Mouse (Mus musculus): ENCODE data around the gene Trim7.
A peak's percentile ranks its signal among the peaks of the same experiment; 100 is the strongest.
"Not testable (repeated sequence)": the region's sequence is repeated elsewhere in the genome, so short reads cannot be mapped to it uniquely, and the experiment has no call there.

Trim7 gene

DNA sequence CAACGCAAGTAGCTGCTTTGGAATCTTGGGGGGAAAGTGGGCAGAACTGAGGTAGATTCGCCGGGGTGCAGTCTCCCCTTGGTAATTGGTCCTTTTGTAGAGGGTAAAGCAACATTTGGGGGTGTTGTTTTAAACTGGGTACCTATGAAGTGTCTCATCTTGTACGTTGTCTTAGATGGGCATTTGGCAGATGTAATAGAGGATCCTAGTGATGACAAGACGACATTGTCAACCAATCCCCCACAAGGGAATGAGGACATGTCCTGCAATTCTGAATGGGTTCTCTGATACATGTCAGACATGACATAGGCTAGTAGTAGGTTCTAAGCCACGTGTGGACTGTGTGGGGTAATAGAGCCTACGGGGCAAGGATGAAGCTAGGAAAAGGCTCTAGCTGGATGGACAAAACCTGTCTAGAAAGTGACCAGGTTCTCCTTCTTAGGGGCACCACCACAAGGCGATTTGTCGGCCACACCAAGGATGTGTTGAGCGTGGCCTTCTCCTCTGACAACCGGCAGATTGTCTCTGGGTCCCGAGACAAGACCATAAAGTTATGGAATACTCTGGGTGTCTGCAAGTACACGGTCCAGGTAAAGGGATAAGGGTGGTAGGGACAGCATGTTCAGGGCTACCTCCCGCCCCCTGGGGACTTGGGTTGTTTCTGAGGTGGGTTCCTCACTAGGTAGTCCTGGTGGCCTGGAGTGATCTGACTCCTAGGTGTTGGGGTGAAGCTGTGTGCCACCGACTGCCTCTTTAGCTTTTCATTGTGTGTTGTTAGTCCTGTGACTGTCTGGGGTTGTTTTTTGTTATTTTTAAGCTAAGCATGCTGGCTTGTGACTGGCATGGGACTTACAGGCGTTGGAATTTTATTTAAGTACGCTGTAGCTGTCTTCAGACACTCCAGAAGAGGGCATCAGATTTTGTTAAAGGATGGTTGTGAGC is 23.8 kb upstream of the Trim7 start:
- DNase-seq (ENCODE audit: inconsistent age in 2 of 2, low spot score in 1 of 2), result peak in 1 of 2 experiments; percentile 46

- no peak for DNase-seq (ENCODE audit: inconsistent age in 2 of 2, low spot score in 1 of 2)
These were observed 22.0 kb upstream of the Trim7 start for GRCm38 (mm10) chr11:48803988-48804387.

GRCm38 (mm10) chr11:48804922-48805321 is 21.0 kb upstream of the Trim7 start:
- no peak for DNase-seq (ENCODE audit: inconsistent age in 2 of 2, low spot score in 1 of 2)

- peak in 1 of 2 experiments; percentile 57 for DNase-seq (ENCODE audit: inconsistent age in 2 of 2, low spot score in 1 of 2)
These were observed 18.9 kb upstream of the Trim7 start for GRCm38 (mm10) chr11:48806856-48807562.

DNA sequence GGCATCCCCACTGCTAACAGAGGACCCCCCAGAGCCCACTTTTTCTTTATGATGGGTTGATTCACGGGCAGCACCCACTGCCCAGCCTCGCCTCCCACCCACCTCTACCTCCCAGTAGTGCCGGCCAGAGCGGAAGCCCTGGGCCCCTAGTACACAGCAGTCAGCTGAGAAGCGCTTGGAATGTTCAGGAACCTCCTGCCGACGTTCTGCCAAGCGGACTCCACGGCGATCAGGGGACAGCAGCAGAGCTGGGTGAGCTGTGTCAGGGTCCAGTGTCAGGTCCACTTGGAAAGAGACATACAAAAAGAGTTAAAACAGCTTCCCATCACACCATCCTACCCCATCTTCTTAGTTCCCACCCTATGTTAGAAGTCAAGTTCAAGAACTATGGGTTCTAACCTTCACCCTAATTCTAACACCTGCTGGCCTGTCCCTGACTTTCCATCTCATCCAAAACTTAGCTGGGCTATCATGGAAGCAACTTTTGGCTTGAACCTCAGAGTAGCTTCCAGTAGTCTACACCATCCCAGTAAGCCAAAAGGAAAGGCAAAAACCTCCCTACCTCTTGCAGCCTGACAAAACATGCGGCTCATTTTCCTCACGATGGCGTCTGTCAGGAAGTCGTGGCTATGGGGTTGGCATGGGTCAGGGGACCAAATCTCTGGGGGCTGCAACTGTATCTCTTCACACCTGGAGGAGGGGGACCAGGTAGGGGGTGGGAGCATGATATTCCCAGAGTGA is 18.2 kb upstream of the Trim7 start:
- DNase-seq (ENCODE audit: inconsistent age in 2 of 2, low spot score in 1 of 2), result peak in 1 of 2 experiments; percentile 53

- no peak for DNase-seq (ENCODE audit: inconsistent age in 2 of 2, low spot score in 1 of 2)
These were observed 17.7 kb upstream of the Trim7 start for GRCm38 (mm10) chr11:48808304-48808646.

DNA sequence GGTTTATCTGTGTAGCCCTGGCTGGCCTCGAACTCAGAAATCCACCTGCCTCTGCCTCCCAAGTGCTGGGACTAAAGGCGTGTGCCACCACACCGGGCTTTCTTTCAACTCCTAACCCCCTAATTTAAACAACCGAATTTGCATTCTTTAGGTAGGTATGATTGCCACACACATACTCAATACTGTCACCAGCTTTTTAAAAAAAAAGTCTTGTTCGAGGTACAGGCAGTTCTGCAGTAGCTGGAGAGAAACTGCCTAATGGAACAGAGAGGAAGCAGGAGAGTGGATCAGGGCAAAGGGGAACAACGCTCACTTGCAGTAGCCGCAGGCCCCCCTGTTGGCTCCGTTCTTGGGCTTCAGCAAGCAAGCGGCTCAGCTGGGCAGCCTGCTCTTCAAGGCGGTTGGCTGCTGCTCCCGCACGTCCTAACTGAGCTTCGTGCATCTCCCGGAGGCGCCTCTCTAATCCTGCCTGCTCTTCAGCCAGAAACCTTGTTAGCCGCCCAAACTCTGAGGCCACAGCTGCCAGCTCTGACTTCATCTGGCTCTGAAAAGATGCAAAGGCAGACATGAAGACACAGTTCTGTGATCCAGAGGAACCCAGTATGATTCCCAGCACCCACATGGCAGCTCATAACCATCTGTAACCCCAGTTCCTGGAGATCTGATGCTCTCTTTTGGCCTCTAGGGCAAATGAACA is 17.1 kb upstream of the Trim7 start:
- peak in 1 of 2 experiments; percentile 48 for DNase-seq (ENCODE audit: inconsistent age in 2 of 2, low spot score in 1 of 2)

GRCm38 (mm10) chr11:48809434-48809830 is 16.5 kb upstream of the Trim7 start:
- peak in 1 of 2 experiments; percentile 53 for DNase-seq (ENCODE audit: inconsistent age in 2 of 2, low spot score in 1 of 2)

DNA sequence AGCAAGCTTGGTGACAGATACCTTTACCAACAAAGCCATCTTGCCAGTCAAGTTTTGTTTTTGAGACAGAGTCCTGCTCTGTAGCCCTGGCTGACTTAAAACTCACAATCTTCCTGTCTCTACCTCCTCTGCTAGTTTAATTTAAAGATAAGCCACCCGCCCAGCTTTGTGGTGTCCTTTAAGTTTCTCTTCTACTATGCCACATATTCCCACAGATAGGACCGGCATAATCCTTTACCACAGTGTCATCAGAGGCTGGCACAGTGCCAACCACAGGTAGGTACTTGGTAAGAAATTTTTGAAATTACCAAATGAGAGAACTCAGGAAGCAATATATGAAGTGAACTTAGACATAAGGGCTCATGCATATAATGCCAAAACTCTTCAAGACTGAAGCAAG is 15.8 kb upstream of the Trim7 start:
- no peak for DNase-seq (ENCODE audit: inconsistent age in 2 of 2, low spot score in 1 of 2)

DNA sequence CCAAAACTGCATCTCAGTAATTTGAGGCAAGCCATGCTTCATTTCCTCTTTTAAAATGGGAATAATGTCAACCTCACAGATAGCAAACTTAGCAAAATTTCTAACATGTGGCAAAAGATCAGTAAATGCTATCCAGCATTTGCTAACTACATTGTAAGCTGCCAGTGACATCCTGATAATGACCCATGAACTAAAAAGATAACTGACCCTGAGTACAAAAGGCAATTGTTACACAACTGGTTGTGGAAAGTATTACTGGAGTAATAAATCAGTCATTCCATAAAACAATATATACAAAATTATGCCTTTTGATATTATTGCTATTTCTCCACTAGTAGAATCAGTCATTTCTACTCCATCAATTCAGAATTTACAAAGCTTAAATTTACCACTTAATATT is 12.2 kb upstream of the Trim7 start:
- DNase-seq (ENCODE audit: inconsistent age in 2 of 2, low spot score in 1 of 2), result no peak

GRCm38 (mm10) chr11:48815851-48816250 is 10.1 kb upstream of the Trim7 start:
- DNase-seq (ENCODE audit: inconsistent age in 2 of 2, low spot score in 1 of 2), result peak; percentile 51 to 69

DNA sequence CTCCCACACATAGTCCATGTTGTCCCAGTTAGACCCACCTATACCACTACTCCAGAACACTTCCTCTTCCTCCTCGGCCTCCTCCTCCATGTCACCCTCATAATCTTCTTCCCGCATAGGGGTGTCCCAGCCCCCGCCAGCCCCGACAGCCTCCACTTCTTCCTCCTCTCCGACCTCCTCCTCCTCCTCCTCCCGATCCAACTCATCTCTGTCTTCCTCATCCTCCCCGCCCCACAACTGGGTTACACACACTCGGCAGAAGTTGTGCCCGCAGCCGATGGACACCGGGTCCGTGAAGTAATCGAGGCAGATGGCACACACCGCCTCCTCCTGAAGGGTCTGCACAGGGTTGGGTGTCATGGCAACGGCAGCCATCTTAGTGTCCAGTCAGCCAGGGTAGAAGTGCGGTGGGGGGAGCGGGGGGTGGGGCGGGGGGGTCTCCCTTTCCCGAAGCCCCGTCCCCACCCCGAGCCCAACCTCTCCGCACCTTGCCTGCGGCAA is 9.6 kb upstream of the Trim7 start:
- peak in 1 of 2 experiments; percentile 67 for DNase-seq (ENCODE audit: inconsistent age in 2 of 2, low spot score in 1 of 2)

DNA sequence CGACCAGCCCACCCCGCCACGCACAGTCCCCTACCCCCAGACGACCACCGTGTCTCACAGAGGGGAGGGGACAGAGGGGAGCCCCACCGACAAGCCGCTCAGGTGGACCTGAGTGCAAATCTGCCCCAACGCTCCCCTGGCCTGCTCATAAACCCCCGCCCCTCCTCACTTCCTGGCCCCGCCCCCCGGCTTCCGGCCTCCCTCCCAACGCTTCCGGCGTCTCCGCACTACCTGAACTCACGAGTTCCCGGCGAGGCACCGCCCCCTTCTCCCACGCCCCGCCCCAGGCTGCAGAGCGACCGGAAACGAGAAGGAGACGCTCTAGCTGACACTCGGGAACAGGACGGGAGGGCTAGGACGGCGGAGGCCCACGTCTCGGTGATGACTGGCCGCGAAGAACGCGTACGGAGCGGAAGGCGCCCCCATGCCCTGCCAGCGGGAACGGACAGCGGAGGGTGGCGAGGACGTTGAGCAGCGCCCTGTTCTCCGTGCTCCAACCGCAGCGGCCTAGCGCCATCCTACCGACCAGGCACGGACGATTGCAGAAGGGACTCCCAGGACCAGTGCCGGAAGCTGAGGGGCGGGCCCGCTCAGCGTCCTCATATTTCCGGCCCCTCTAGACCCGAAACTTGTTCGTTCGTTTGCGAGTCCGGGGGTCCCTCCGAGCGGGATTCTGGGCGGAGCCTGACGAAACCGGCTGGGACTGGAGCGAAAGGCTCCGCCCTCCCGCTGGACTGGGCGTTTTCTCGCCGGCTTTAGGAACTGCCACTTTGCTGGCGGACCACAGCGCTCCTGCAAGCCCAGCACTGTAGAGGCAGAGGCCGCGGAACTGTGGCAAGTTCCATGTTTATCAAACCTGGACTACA is 8.9 kb upstream of the Trim7 start, which contains the start of gene Trim41:
TSS of gene Trim41 (minus strand) at position 554 of the 866 bp plus-strand sequence.
- peak; percentile 99 to 100 for DNase-seq (ENCODE audit: inconsistent age in 2 of 2, low spot score in 1 of 2)

GRCm38 (mm10) chr11:48817794-48818193 is 8.1 kb upstream of the Trim7 start:
- no peak for DNase-seq (ENCODE audit: inconsistent age in 2 of 2, low spot score in 1 of 2)

GRCm38 (mm10) chr11:48818346-48818745 is 7.6 kb upstream of the Trim7 start:
- peak; percentile 85 to 98 for DNase-seq (ENCODE audit: inconsistent age in 2 of 2, low spot score in 1 of 2)

- no peak for DNase-seq (ENCODE audit: inconsistent age in 2 of 2, low spot score in 1 of 2)
These were observed 6.2 kb upstream of the Trim7 start for GRCm38 (mm10) chr11:48819614-48820307.

GRCm38 (mm10) chr11:48820308-48820674 is 5.6 kb upstream of the Trim7 start:
- peak in 1 of 2 experiments; percentile 43 for DNase-seq (ENCODE audit: inconsistent age in 2 of 2, low spot score in 1 of 2)

DNA sequence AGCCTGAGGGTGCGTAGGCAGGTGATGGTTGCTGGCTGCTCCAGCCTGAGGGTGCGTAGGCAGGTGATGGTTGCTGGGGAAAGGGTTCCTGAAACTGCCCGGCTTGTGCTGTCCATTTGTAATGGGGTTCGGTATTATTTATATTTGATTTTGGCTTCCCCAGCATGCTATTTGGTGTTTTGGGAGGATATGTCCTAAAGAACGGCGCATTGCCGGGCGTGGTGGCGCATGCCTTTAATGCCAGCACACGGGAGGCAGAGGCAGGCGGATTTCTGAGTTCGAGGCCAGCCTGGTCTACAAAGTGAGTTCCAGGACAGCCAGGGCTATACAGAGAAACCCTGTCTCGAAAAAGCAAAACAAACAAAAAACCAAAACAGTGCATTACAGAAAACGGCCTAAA is 4.6 kb upstream of the Trim7 start:
- DNase-seq (ENCODE audit: inconsistent age in 2 of 2, low spot score in 1 of 2), result not testable (repeated sequence)

Data from adrenal gland, adult (tissue).